Mouse (Mus musculus) heart, embryonic 10.5 days (tissue): ENCODE data around the gene Sugp2. TPM values are rescaled to one million over a fixed set of nuclear protein-coding genes. Genes with fewer than 3 reads are reported as not detected.

Experiments
- DNase-seq: peaks from one replicate; pipeline ENCODE4 v3.0.0-alpha.2; 2017; ENCODE audit warnings: low spot score
- H3K27ac ChIP-seq: fragments of 300-500 bp; sonication (generic); 2 replicates; pipeline ENCODE4 v1.5.1; 2016; ENCODE audit warnings: mild to moderate bottlenecking
- H3K27me3 ChIP-seq: fragments of 300-500 bp; sonication (generic); 2 replicates; pipeline ENCODE4 v1.6.1; 2016; ENCODE audit warnings: mild to moderate bottlenecking; ENCODE audit not compliant: poor library complexity, insufficient read depth, severe bottlenecking
- H3K36me3 ChIP-seq: fragments of 300-500 bp; sonication (generic); 2 replicates; pipeline ENCODE4 v1.6.1; 2016; ENCODE audit warnings: mild to moderate bottlenecking, moderate library complexity
- H3K4me1 ChIP-seq: fragments of 300-500 bp; sonication (generic); 2 replicates; pipeline ENCODE4 v1.6.1; 2016; ENCODE audit warnings: mild to moderate bottlenecking
- H3K4me3 ChIP-seq: fragments of 300-500 bp; sonication (generic); 2 replicates; pipeline ENCODE4 v1.5.1; 2016; ENCODE audit warnings: mild to moderate bottlenecking, moderate library complexity
- H3K9me3 ChIP-seq: fragments of 300-500 bp; sonication (generic); 2 replicates; pipeline ENCODE4 v1.6.1; 2016; ENCODE audit warnings: mild to moderate bottlenecking, moderate library complexity
- WGBS: fragments of 180-500 bp; shearing (Covaris S2); methylation state at CpG from one replicate; pipeline ENCODE4 v1.1.7; 2016; 5-methylcytosine and 5-hydroxymethylcytosine counted together
- polyA plus RNA-seq: library from polyadenylated mRNA; unstranded; fragments of >200 nt; fragmentation: Nextera tagmentation; extraction: Ambion mirVana; gene quantifications from 2 replicates; pipeline ENCODE4 v1.2.1, GENCODE M21; 2016

Sugp2 gene
- polyA plus RNA-seq, 1 experiment from 2014 or later: 34.8 TPM

DNA sequence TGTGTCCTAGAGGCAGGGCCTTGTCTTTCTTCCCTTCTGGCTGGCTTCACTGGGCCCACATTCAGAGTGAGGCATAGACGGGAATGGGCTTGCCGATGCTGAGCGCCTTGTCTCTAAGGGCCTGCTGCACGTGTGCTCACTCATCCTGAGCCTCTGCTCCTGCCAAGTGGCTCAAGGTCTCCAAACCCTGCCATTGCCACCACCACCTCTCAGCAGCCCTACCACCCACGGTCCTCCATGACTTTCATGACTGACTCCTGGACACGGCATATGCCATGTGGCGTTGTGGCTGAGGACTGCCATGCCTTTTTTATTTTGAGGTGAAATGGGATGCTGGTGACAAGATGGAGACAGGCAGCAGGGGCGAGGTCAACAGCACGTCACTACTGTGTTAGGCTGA is 3.2 kb upstream of the Sugp2 start:
- peaks cover 38% of the 10 kb centered on the region for H3K36me3 ChIP-seq
- no peak overlapping the region for H3K27ac ChIP-seq
- H3K4me3 ChIP-seq: no peak overlapping the region
- peaks cover 16% of the 10 kb centered on the region for H3K4me1 ChIP-seq
- H3K27me3 ChIP-seq: no peaks in the 10 kb centered on the region
- no peaks in the 10 kb centered on the region for H3K9me3 ChIP-seq
- no peak for DNase-seq
- WGBS: 91% methylated on average over 9 of the region's 9 CpGs

DNA sequence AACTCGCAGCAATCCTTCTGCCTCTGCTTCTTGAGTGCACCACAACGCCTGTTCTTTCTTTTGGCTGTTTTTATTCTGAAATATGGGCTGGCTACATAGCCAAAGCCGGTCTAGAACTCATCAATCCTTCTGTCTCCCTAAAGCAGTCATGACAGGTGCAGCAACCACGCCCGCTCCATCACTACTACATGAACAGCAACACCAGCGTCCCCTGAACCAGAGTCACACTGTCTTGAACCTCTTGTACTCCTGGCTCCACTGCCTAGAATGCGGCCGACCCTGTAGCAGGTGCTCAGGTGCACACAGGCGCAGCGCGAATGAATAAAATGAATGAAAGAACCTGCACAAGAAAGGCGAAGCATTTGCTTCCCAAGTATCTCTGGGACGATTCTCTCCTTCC is 420 bp upstream of the Sugp2 start:
- peaks cover 48% of the 10 kb centered on the region for H3K36me3 ChIP-seq
- 5% methylated on average over 13 of the region's 13 CpGs for WGBS
- no peak for DNase-seq

GRCm38 (mm10) chr8:70234781-70235128 is 729 bp downstream of the Sugp2 start:
- peak overlapping the region; percentile 81 for H3K4me3 ChIP-seq
- H3K9me3 ChIP-seq: no peaks in the 10 kb centered on the region
- H3K4me1 ChIP-seq: peaks cover 20% of the 10 kb centered on the region
- WGBS: under 1% methylated on average over 15 of the region's 15 CpGs
- H3K36me3 ChIP-seq: peaks cover 49% of the 10 kb centered on the region
- peak overlapping the region; percentile 91 for H3K27ac ChIP-seq
- H3K27me3 ChIP-seq: no peaks in the 10 kb centered on the region
- DNase-seq: no peak

More for the DNA sequence above, 420 bp upstream of the Sugp2 start:
- H3K4me3 ChIP-seq: peak overlapping the region; percentile 81
- no peaks in the 10 kb centered on the region for H3K27me3 ChIP-seq
- H3K4me1 ChIP-seq: peaks cover 20% of the 10 kb centered on the region
- H3K27ac ChIP-seq: peak overlapping the region; percentile 91; the same call in 1 of the 2 replicates
- H3K9me3 ChIP-seq: no peaks in the 10 kb centered on the region

DNA sequence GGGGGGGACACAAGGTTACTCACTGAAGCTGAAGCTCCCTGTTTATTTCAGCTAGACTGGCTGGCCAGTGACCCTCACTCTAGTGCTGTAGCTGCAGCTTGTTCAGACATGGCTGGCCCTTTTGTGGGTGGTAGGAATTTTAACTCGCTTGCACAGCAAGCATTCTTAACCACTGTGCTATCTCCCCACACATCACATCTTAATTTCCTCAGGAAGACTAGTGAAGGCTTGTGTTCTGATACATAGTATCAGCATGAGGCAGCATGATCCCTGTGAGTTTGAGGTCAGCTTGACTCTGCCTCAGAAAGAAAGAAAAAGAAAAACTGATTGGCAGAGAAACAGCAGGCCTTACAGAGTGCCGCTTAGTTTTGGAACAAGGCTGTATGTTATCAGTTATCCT is 3.8 kb downstream of the Sugp2 start:
- no peak for DNase-seq
- Histone ChIP-seq H3K36me3 (peaks cover 63% of the 10 kb centered on the region), H3K4me3 (no peak overlapping the region), H3K27ac (no peak overlapping the region), H3K4me1 (peaks cover 18% of the 10 kb centered on the region), H3K27me3 (no peaks in the 10 kb centered on the region), H3K9me3 (no peaks in the 10 kb centered on the region)
- 74% methylated on average over 2 of the region's 2 CpGs for WGBS

DNA sequence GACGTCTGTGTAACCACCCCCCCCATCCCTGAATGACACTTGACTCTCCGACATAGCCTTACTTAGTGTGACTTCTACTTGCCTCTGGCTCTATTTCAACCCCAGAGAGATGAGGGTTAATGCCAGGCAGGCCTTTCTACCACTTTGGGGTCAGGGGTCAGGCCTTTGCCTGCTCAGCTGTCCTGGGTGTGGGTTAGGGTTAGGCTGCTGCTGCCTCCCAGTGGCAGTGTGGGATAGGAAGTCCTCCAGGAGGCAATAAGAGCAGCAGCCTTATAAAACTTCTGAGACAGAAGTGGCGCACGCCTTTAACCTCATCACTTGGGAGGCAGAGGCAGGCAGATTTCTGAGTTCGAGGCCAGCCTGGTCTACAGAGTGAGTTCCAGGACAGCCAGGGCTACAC is 6.6 kb downstream of the Sugp2 start:
- Histone ChIP-seq H3K9me3 (no peaks in the 10 kb centered on the region), H3K27ac (no peak overlapping the region), H3K4me1 (peaks cover 6% of the 10 kb centered on the region), H3K4me3 (no peak overlapping the region), H3K36me3 (peaks cover 82% of the 10 kb centered on the region), H3K27me3 (no peaks in the 10 kb centered on the region)
- no peak for DNase-seq
- WGBS: 86% methylated on average over 5 of the region's 5 CpGs

GRCm38 (mm10) chr8:70246622-70247021 is 12.6 kb downstream of the Sugp2 start:
- no peak for DNase-seq
- H3K27ac ChIP-seq: no peak overlapping the region
- no peaks in the 10 kb centered on the region for H3K4me1 ChIP-seq
- no peak overlapping the region for H3K4me3 ChIP-seq
- peaks cover 91% of the 10 kb centered on the region for H3K36me3 ChIP-seq
- no peaks in the 10 kb centered on the region for H3K9me3 ChIP-seq
- H3K27me3 ChIP-seq: no peaks in the 10 kb centered on the region
- 90% methylated on average over 6 of the region's 6 CpGs for WGBS

DNA sequence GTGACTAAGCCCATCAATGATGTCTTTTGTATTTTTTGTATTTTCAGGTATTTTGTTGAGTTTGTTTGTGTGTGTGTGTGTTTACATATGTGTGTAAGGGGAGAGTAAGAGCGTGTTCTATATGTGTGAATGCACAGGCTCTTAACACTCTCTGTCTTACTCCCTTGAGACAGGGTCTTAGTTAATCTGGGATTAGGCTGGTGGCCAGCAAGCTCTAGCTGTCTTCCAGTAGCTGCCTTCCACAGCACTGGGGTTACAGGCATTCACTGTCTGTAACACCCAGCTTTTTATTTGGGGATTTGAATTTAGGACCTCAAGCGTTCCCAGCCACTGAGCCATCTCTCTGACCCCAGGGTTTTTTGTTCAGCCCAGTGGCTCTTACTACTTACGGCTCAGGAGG is 13.8 kb downstream of the Sugp2 start:
- Histone ChIP-seq H3K36me3 (peaks cover 91% of the 10 kb centered on the region), H3K27ac (no peak overlapping the region), H3K9me3 (no peaks in the 10 kb centered on the region), H3K4me3 (no peak overlapping the region), H3K4me1 (no peaks in the 10 kb centered on the region), H3K27me3 (no peaks in the 10 kb centered on the region)
- no peak for DNase-seq
- 87% methylated on average over 3 of the region's 3 CpGs for WGBS

DNA sequence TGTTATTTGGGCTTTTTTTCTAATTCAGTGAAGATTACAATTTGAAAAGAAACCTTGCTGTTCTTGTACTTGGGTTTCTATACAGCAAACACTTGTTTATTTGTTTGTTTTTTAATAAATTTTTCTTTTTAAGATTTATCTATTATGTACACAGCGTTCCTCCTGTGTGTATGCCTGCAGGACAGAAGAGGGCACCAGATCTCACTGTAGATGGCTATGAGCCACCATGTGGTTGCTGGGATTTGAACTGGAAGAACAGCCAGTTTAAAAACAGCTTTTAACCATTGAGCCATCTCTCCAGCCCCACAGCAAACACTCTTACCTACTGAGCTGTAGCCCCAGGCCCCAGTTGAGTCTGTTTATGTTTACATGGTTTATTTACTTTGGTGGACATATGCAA is 20.6 kb downstream of the Sugp2 start:
- Histone ChIP-seq H3K4me1 (0 out of 2 replicates have a peak, but pooled peaks cover 4% of the 10 kb centered on the region), H3K9me3 (no peaks in the 10 kb centered on the region), H3K4me3 (no peak overlapping the region), H3K27ac (no peak overlapping the region), H3K36me3 (peaks cover 100% of the 10 kb centered on the region), H3K27me3 (no peaks in the 10 kb centered on the region)
- 73% methylated on average over 1 of the region's 1 CpGs for WGBS
- no peak for DNase-seq

- Histone ChIP-seq H3K27me3 (no peaks in the 10 kb centered on the region), H3K9me3 (no peaks in the 10 kb centered on the region), H3K36me3 (peaks cover 100% of the 10 kb centered on the region), H3K4me1 (0 out of 2 replicates have a peak, but pooled peaks cover 4% of the 10 kb centered on the region), H3K27ac (no peak overlapping the region), H3K4me3 (no peak overlapping the region)
- no peak for DNase-seq
- WGBS: 85% methylated on average over 3 of the region's 3 CpGs
Measured at GRCm38 (mm10) chr8:70257456-70257855, 23.4 kb downstream of the Sugp2 start.

- peaks cover 100% of the 10 kb centered on the region for H3K36me3 ChIP-seq
- no peaks in the 10 kb centered on the region for H3K27me3 ChIP-seq
- 90% methylated on average over 5 of the region's 5 CpGs for WGBS
- 0 out of 2 replicates have a peak, but pooled peaks cover 4% of the 10 kb centered on the region for H3K4me1 ChIP-seq
- no peak overlapping the region for H3K27ac ChIP-seq
- no peaks in the 10 kb centered on the region for H3K9me3 ChIP-seq
- no peak for DNase-seq
- H3K4me3 ChIP-seq: no peak overlapping the region
Measured at GRCm38 (mm10) chr8:70258600-70258999, 24.6 kb downstream of the Sugp2 start.

DNA sequence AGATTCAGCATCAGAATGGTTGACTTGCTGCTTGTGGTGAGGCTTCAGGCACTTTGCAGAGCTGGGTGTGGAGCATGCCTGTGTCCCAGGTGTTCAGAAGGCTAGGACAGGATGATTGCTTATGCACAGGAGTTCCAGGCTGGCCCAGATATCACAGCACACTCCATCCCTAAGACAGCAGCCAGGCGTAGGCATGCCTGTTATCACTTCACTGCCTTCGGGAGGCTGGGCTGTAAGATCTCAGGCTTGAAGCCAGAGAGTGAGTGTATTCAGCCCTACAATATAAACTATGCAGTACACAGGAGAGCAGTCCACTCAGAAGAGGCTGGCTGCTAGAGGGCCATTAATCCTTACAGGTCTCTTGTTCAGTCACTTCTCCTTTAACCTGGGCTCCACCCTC is 25.0 kb downstream of the Sugp2 start:
- H3K27ac ChIP-seq: no peak overlapping the region
- H3K4me1 ChIP-seq: 0 out of 2 replicates have a peak, but pooled peaks cover 4% of the 10 kb centered on the region
- no peaks in the 10 kb centered on the region for H3K9me3 ChIP-seq
- H3K27me3 ChIP-seq: no peaks in the 10 kb centered on the region
- no peak overlapping the region for H3K4me3 ChIP-seq
- 46% methylated on average over 2 of the region's 2 CpGs for WGBS
- peaks cover 100% of the 10 kb centered on the region for H3K36me3 ChIP-seq
- DNase-seq: no peak

DNA sequence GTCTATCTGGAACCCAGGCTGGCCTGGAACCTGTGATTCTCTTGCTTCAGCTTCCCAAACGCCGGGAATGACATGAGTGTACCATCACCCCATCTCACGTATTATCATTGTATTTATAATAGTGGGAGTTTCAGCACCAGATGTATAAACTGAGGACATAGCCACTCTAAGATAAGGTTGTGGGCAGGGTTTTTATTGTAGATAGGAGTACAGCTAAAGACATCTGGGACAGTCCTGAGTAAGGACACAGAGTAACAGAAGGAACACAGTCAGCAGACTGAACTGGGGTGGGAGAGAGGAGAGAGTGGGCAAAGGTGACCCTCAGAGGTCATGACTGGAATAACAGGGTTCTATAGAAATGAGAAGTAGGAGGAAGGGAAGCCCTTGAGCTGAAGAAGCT is 33.6 kb downstream of the Sugp2 start:
- DNase-seq: no peak
- 81% methylated on average over 3 of the region's 3 CpGs for WGBS
- Histone ChIP-seq H3K27ac (no peak overlapping the region), H3K27me3 (no peaks in the 10 kb centered on the region), H3K4me3 (no peak overlapping the region), H3K4me1 (peaks cover 28% of the 10 kb centered on the region), H3K9me3 (no peaks in the 10 kb centered on the region), H3K36me3 (peaks cover 34% of the 10 kb centered on the region)

DNA sequence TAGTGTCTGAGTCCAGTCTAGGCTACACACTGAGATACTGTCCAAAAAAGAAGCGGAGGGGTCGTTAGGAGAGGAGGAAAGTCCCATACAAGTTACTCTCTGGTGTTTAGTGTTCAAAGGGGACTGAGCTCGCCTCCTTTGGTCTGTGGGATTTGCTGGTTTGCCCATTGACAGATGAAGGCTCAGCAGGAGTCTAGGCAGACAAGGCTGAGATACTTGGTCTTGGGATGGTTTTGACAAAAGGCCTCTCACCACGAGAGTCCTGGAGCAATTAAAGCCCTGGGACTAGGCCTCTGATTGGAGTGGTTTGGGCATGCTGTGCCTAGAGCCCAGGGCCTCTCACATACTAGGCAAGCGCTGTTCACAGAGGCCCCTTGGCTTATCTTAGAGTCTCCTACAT is 34.3 kb downstream of the Sugp2 start:
- no peak overlapping the region for H3K4me3 ChIP-seq
- no peak overlapping the region for H3K27ac ChIP-seq
- peaks cover 27% of the 10 kb centered on the region for H3K36me3 ChIP-seq
- DNase-seq: no peak
- H3K9me3 ChIP-seq: no peaks in the 10 kb centered on the region
- WGBS: 57% methylated on average over 5 of the region's 5 CpGs
- H3K27me3 ChIP-seq: no peaks in the 10 kb centered on the region
- H3K4me1 ChIP-seq: peaks cover 34% of the 10 kb centered on the region

DNA sequence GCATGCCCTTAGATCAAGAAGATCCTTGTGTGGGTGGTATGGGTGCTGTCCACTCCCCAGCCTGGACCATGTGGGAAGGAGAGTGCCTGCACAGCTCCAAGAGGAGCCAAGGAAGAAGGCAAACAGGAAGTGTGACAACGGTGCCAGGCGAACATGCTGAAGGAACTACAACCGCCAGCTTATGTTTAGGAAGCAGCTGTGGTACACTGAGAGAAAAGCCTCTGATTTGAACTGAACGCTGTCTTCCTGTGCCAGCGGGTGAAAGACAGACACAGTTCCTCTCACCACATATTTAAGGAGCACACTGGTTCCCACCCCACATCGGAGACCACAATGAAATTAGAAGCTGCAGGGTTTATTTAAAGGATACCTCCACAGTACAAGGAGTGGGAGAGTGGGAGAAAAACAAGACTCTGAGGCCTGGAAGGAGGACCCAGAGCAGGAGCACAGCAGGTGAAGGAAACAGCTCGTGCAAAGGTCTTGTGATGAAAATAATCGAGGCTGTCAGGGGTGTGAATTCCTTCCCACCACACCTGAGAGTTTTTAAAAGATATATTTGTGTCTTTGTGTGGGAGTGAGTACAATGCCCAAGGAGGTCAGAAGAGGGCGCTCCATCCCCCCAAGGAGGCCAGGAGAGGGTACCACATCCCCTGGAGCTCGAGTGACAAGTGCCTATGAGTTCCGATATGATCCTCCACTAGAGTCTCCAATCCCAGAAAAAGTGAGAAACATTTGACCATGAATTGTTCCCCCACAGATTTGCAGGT is 35.0 kb downstream of the Sugp2 start:
- H3K4me1 ChIP-seq: peaks cover 34% of the 10 kb centered on the region
- H3K27me3 ChIP-seq: no peaks in the 10 kb centered on the region
- H3K4me3 ChIP-seq: no peak overlapping the region
- peaks cover 20% of the 10 kb centered on the region for H3K36me3 ChIP-seq
- no peaks in the 10 kb centered on the region for H3K9me3 ChIP-seq
- no peak overlapping the region for H3K27ac ChIP-seq
- WGBS: 49% methylated on average over 11 of the region's 11 CpGs
- no peak for DNase-seq
